Mouse (Mus musculus) kidney, adult 2 months (tissue): ENCODE results near the gene Vasn. TPM values are rescaled to one million over a fixed set of nuclear protein-coding genes. Genes with fewer than 3 reads are reported as not detected.

Source experiments
- DNase-seq: peaks from one replicate; pipeline ENCODE4 v3.0.0; 2021
- H3K27ac ChIP-seq: fragments of 200-500 bp; 2 replicates; pipeline ENCODE4 v1.5.1; 2012; ENCODE audit warnings: low read depth, low read length, control low read depth, inconsistent platforms; ENCODE audit not compliant: insufficient read depth
- H3K27me3 ChIP-seq: fragments of 200-500 bp; replicated peaks from 2 replicates; pipeline ENCODE4 v1.6.1; 2012; ENCODE audit warnings: mild to moderate bottlenecking, moderate library complexity, low read length, inconsistent platforms; ENCODE audit not compliant: control insufficient read depth, insufficient read depth
- H3K36me3 ChIP-seq: fragments of 200-500 bp; 2 replicates; pipeline ENCODE4 v1.6.1; 2012; ENCODE audit warnings: mild to moderate bottlenecking, moderate library complexity, low read length, inconsistent platforms; ENCODE audit not compliant: control insufficient read depth, insufficient read depth
- H3K4me1 ChIP-seq: fragments of 200-500 bp; 2 replicates; pipeline ENCODE4 v1.6.1; 2011; ENCODE audit warnings: low read length; ENCODE audit not compliant: control insufficient read depth, insufficient read depth
- H3K4me3 ChIP-seq: fragments of 200-500 bp; 2 replicates; pipeline ENCODE4 v1.5.1; 2011; ENCODE audit warnings: mild to moderate bottlenecking, low read depth, low read length, control low read depth; ENCODE audit not compliant: insufficient read depth
- CTCF ChIP-seq: fragments of 200-500 bp; conservative IDR thresholded peaks from 2 replicates; pipeline ENCODE4 v1.5.1; 2011; ENCODE audit warnings: low read depth, mild to moderate bottlenecking, control low read depth, low read length, moderate library complexity, mixed read lengths; ENCODE audit not compliant: insufficient read depth, insufficient read length
- POLR2A ChIP-seq: fragments of 200-500 bp; IDR thresholded peaks from one replicate; pipeline ENCODE4 v1.6.1; 2011; ENCODE audit warnings: low read depth, low read length, control low read depth
- WGBS: fragments of 180-500 bp; shearing (Covaris S2); methylation state at CpG from one replicate; pipeline ENCODE4 v1.1.7; 2018; 5-methylcytosine and 5-hydroxymethylcytosine counted together
- polyA plus RNA-seq: library from polyadenylated mRNA; depleted of rRNA; stranded (reverse); fragments of >200 nt; gene quantifications from 2 replicates; pipeline ENCODE4 v1.2.3, GENCODE M21; 2012

Gene Vasn
- polyA plus RNA-seq, 1 experiment: 34.6 TPM

- Histone ChIP-seq H3K27me3 (no peaks in the 10 kb centered on the region), H3K36me3 (no peaks in the 10 kb centered on the region), H3K4me3 (no peak overlapping the region), H3K27ac (peak overlapping the region; percentile 79), H3K4me1 (peaks cover 55% of the 10 kb centered on the region)
- TF ChIP-seq CTCF: peak; percentile 26; the same call in 1 of the 2 replicates
- no peak for TF ChIP-seq POLR2A
- peak; percentile 23 for DNase-seq
- 47% methylated on average over 11 of the region's 11 CpGs for WGBS
Measured at GRCm38 (mm10) chr16:4655764-4656570, 16.2 kb downstream of the Vasn start.

GRCm38 (mm10) chr16:4656571-4657081, 16.9 kb downstream of the Vasn start:
- Histone ChIP-seq H3K27me3 (no peaks in the 10 kb centered on the region), H3K4me3 (no peak overlapping the region), H3K4me1 (peaks cover 50% of the 10 kb centered on the region), H3K27ac (peak overlapping the region; percentile 79), H3K36me3 (no peaks in the 10 kb centered on the region)
- 53% methylated on average over 9 of the region's 9 CpGs for whole genome bisulfite sequencing
- peak; percentile 65 for DNase-seq
- TF ChIP-seq CTCF (no peak), POLR2A (no peak)

- TF ChIP-seq POLR2A: no peak
- no peak for TF ChIP-seq CTCF
- H3K4me1 ChIP-seq: peaks cover 33% of the 10 kb centered on the region
- no peaks in the 10 kb centered on the region for H3K36me3 ChIP-seq
- no peak overlapping the region for H3K4me3 ChIP-seq
- H3K27ac ChIP-seq: no peak overlapping the region
- WGBS: 62% methylated on average over 11 of the region's 11 CpGs
- H3K27me3 ChIP-seq: no peaks in the 10 kb centered on the region
- no peak for DNase-seq
Measured at GRCm38 (mm10) chr16:4658781-4659245, 19.1 kb downstream of the Vasn start.

DNA sequence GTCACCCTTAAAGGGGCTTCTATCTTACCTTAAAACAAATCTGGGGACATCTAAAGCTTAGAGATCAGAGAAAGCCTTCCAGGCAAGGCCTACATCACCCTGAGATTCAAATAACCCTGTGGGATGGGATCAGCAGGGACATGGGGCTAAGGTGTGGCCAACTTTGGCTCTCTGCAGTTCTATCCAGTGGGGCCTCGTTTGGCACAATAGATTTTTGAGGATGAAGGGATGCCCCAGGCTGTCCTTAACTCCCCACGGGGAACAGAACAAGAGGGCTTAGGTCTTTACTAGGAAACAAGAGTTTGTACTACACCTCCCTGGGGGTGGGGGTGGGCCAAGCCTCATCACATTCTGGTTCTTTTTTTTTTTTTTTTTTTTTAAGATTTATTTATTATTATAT, 19.6 kb downstream of the Vasn start:
- 53% methylated on average over 2 of the region's 2 CpGs for WGBS
- no peak for TF ChIP-seq POLR2A
- no peak for TF ChIP-seq CTCF
- H3K36me3 ChIP-seq: no peaks in the 10 kb centered on the region
- H3K4me1 ChIP-seq: peaks cover 28% of the 10 kb centered on the region
- H3K27ac ChIP-seq: no peak overlapping the region
- DNase-seq: no peak
- no peaks in the 10 kb centered on the region for H3K27me3 ChIP-seq
- H3K4me3 ChIP-seq: no peak overlapping the region

GRCm38 (mm10) chr16:4661605-4662004, 21.9 kb downstream of the Vasn start:
- Histone ChIP-seq H3K27ac (no peak overlapping the region), H3K36me3 (no peaks in the 10 kb centered on the region; the same call in 1 of the 2 replicates), H3K27me3 (no peaks in the 10 kb centered on the region), H3K4me1 (peaks cover 10% of the 10 kb centered on the region), H3K4me3 (no peak overlapping the region)
- DNase-seq: no peak
- TF ChIP-seq CTCF (no peak), POLR2A (no peak)
- 69% methylated on average over 2 of the region's 2 CpGs for WGBS

DNA sequence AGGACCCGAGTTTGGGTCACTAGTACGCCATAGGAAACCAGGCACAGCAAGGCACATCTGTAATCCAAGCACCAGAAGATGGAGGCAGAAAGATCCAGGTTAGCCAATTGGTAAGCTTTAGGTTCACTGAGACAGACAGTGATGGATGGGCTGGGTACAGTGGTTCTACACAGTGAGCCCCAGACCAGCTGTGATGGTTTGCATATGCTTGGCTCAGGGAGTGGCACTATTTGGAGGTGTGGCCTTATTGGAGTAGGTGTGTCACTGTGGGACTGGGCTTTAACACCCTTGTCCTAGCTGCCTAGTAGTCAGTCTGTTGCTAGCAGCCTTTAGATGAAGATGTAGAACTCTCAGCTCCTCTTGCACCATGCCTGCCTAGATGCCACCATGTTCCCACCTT, 24.1 kb downstream of the Vasn start:
- Histone ChIP-seq H3K4me1 (peaks cover 9% of the 10 kb centered on the region; the same call in 1 of the 2 replicates), H3K4me3 (no peak overlapping the region), H3K36me3 (no peaks in the 10 kb centered on the region; the same call in 1 of the 2 replicates), H3K27ac (no peak overlapping the region), H3K27me3 (no peaks in the 10 kb centered on the region)
- 88% methylated on average over 2 of the region's 2 CpGs for WGBS
- no peak for TF ChIP-seq POLR2A
- TF ChIP-seq CTCF: no peak
- no peak for DNase-seq

DNA sequence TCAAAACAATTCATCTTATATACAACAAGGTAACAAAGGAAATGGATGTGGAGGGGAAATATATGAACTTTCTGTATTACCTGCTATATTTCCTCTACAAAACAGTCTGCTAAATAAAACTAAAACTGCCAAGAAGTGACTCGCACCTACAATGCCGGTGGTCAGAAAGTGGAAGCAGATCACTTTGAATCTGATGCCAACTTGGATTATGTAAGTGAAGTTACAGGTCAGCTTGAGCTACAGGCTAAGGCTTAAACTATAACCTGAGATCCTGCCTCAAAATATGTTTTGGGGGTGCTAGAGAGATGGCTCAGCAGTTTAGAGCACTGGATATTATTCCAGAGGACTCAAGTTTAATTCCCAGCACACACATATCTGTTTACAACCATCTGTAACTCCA, 26.0 kb downstream of the Vasn start:
- no peak overlapping the region; the same call in 1 of the 2 replicates for H3K27ac ChIP-seq
- peaks cover 13% of the 10 kb centered on the region; the same call in 1 of the 2 replicates for H3K4me1 ChIP-seq
- peak; percentile 77 for DNase-seq
- H3K27me3 ChIP-seq: no peaks in the 10 kb centered on the region
- WGBS: 51% methylated on average over 2 of the region's 2 CpGs
- no peak overlapping the region for H3K4me3 ChIP-seq
- H3K36me3 ChIP-seq: peaks cover 1% of the 10 kb centered on the region; the same call in 1 of the 2 replicates
- TF ChIP-seq CTCF (no peak), POLR2A (no peak)
